Mouse (Mus musculus): Measurements from ENCODE around the gene Zfp280b.

- no peak for TF ChIP-seq POLR2A (IDR thresholded peaks at IDR 0.05; ENCODE audit: extremely low read depth, insufficient read depth, low read length)
- no peak for TF ChIP-seq CTCF (IDR thresholded peaks at IDR 0.05; ENCODE audit: extremely low read depth, insufficient read depth, low read length)
Measured at GRCm38 (mm10) chr10:76027127-76028015, 5.1 kb upstream of the Zfp280b start.
